8 mouse cellular contexts compared by ENCODE assay signal in the genomic region with DNA sequence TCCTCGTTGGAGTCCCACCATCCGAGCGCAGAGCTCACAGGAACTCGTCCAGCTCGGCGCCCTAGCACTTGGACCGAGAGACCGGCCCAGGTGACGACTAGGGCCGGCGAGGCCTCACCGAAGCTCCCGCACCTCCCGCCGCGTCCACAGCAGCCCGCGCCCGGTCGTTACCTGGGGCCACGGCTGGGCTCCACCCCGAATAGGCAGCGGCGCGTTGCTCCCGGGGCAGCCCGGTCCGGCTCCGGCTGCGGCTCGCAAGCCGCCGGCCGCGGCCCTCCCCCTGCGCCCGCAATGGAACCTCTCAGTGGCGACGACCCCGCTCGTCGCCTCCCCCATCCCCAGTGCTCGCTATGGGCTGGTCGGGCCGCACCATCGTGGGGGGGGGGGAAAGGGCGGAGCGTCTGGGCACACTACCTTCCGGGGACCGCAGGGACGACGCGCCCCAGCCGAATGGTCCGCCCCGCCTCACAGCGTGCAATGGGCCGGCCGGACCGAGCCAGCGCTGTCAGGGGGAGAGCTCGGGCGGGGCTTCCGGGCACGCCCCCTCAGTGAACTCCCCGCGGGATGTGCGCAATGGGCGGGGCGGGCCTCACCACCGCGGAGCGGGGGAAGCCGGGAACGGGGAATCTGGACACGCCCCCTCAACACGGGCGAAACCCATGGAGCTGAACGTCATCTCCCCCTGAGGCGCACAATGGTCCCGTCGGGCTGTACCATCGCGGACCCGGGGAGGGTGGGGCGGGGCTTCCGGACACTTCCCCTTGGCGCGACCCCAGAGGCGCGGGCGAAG. TPM values are rescaled to one million over a fixed set of nuclear protein-coding genes. Genes with fewer than 3 reads are reported as not detected.
DNase-seq lines count a peak whose midpoint lies in the region; ATAC-seq lines count a peak whose summit lies in the region.

A gene (minus strand): TSS at position 350 of the 790 bp plus-strand sequence.

- H3K9me3 ChIP-seq in lung, embryonic 16.5 days (ENCODE audit: control insufficient read depth, low read length): no peaks in the 10 kb centered on the region

- H3K4me1 ChIP-seq in lung, embryonic 16.5 days (replicated peaks; ENCODE audit: control insufficient read depth, insufficient read depth, low read length): peaks cover 19% of the 10 kb centered on the region

- DNase-seq in MEL-GATA-1-ER (ENCODE audit: extremely low read depth, low read depth): peak; percentile 95
- peak; percentile 99 for DNase-seq in cerebellum, adult 8-10 months
- DNase-seq in forelimb bud, embryonic 11.5 days (ENCODE audit: low read depth, low spot score): peak; percentile 100
- DNase-seq in layer of hippocampus, adult 9-10 months (ENCODE audit: low spot score): peak; percentile 95
- peak; percentile 90 for DNase-seq in ovary, postnatal 10 days (ENCODE audit: low spot score)
- DNase-seq in thymus, postnatal 10 days (ENCODE audit: low spot score in 2 of 2): peak; percentile 98 to 99

- H3K4me2 ChIP-seq in lung, embryonic 16.5 days (ENCODE audit: low read depth, low read length): peak within 1 kb of the TSS; percentile 83

- peak within 1 kb of the TSS; percentile 93 for H3K27ac ChIP-seq in lung, embryonic 16.5 days (ENCODE audit: low read length)

- H3K27me3 ChIP-seq in lung, embryonic 16.5 days (ENCODE audit: control insufficient read depth, insufficient read depth, low read depth, low read length): no peaks in the 10 kb centered on the region

- 0% methylated on average over 77 of the region's 92 CpGs for WGBS in lung, embryonic 16.5 days

- H3K4me3 ChIP-seq in lung, embryonic 16.5 days (ENCODE audit: low read length): peak within 1 kb of the TSS; percentile 80

- peak; percentile 90 for ATAC-seq in hematopoietic stem cell, adult 5-6 weeks (replicated peaks in 1 of 2; ENCODE audit: insufficient read depth in 1 of 2, low FRiP score in 2 of 2, low TSS enrichment in 1 of 2, low read depth in 1 of 2, poor library complexity in 2 of 2, severe bottlenecking in 2 of 2)
- peak; percentile 99 for ATAC-seq in lung, embryonic 16.5 days (ENCODE audit: low read depth)

- H3K9ac ChIP-seq in lung, embryonic 16.5 days (ENCODE audit: low read length): peak within 1 kb of the TSS; percentile 97

- no peaks in the 10 kb centered on the region for H3K36me3 ChIP-seq in lung, embryonic 16.5 days (ENCODE audit: control insufficient read depth, insufficient read depth, low read length)

RNA-seq across cellular contexts. Expression of the gene that starts here (rescaled TPM):
- 24.5 and 44.4 TPM in 2 replicates for total RNA-seq in hematopoietic stem cell, adult 5-6 weeks (2017)
- polyA plus RNA-seq in lung, embryonic 16.5 days (2015; fragmentation: Nextera tagmentation; extraction: Ambion mirVana): 44.7 and 49.4 TPM in 2 replicates

Comparison
In these comparisons a context has a peak if more than half of its experiments do, and no peak if none do; other contexts are left out.
1. Peak in every context shown above with its lines: DNase-seq, ATAC-seq, H3K4me3 ChIP-seq and H3K27ac ChIP-seq.